Mouse (Mus musculus): Measurements from ENCODE around the gene Dnmt3a.
"Not testable (repeated sequence)": the region's sequence is repeated elsewhere in the genome, so short reads cannot be mapped to it uniquely, and the experiment has no call there.

Dnmt3a gene

GRCm38 (mm10) chr12:3928841-3929240 is 123.0 kb downstream of the Dnmt3a start:
- peak; percentile 34 for DNase-seq

GRCm38 (mm10) chr12:3930090-3930865 is 124.5 kb downstream of the Dnmt3a start:
- DNase-seq = not testable (repeated sequence)

GRCm38 (mm10) chr12:3942026-3942425 is 136.2 kb downstream of the Dnmt3a start:
- no peak for DNase-seq

GRCm38 (mm10) chr12:3944454-3945073 is 138.8 kb downstream of the Dnmt3a start:
- no peak for DNase-seq

GRCm38 (mm10) chr12:3947503-3947902 is 141.7 kb downstream of the Dnmt3a start:
- no peak for DNase-seq

- DNase-seq = no peak
Measured at GRCm38 (mm10) chr12:3954651-3955050, 148.8 kb downstream of the Dnmt3a start, which contains the start of gene Pomc. Gene Pomc, plus strand, starts transcription at chr12:3954951.

- no peak for DNase-seq
Measured at GRCm38 (mm10) chr12:3955371-3955770, 149.6 kb downstream of the Dnmt3a start.

GRCm38 (mm10) chr12:3956351-3956750 is 150.5 kb downstream of the Dnmt3a start:
- no peak for DNase-seq

GRCm38 (mm10) chr12:3959791-3960543 is 154.2 kb downstream of the Dnmt3a start:
- peak; percentile 80 for DNase-seq

GRCm38 (mm10) chr12:3960553-3960952 is 154.7 kb downstream of the Dnmt3a start:
- no peak for DNase-seq

Measured in right cerebral cortex, postnatal 14 days (tissue).